Mouse (Mus musculus) embryonic facial prominence, embryonic 11.5 days (tissue): ENCODE results near the gene Gm3187. TPM values are rescaled to one million over a fixed set of nuclear protein-coding genes. Genes with fewer than 3 reads are reported as not detected.
"Not testable (repeated sequence)": the region's sequence is repeated elsewhere in the genome, so short reads cannot be mapped to it uniquely, and the experiment has no call there.

Experiments
- ATAC-seq: fragments of 200-750 bp; cut with Nextera tagmentation; replicated peaks from 2 replicates; pipeline ENCODE4 v1.8.0; 2017; ENCODE audit warnings: low read depth; ENCODE audit not compliant: insufficient number of reproducible peaks, low FRiP score, low TSS enrichment
- DNase-seq: peaks from one replicate; pipeline ENCODE4 v3.0.0-alpha.2; 2015; ENCODE audit warnings: low spot score
- H3K27ac ChIP-seq: fragments of 300-500 bp; sonication (generic); replicated peaks from 2 replicates; pipeline ENCODE4 v1.5.1; 2014; ENCODE audit warnings: mild to moderate bottlenecking, low read depth, low read length, control low read depth
- H3K27me3 ChIP-seq: fragments of 300-500 bp; sonication (generic); 2 replicates; pipeline ENCODE4 v1.6.1; 2014; ENCODE audit warnings: mild to moderate bottlenecking, low read length, moderate library complexity, mixed read lengths; ENCODE audit not compliant: control insufficient read depth, insufficient read depth
- H3K36me3 ChIP-seq: fragments of 300-500 bp; sonication (generic); replicated peaks from 2 replicates; pipeline ENCODE4 v1.6.1; 2014; ENCODE audit warnings: low read depth, mild to moderate bottlenecking, low read length, moderate library complexity, mixed read lengths; ENCODE audit not compliant: control insufficient read depth, insufficient read depth
- H3K4me1 ChIP-seq: fragments of 300-500 bp; sonication (generic); 2 replicates; pipeline ENCODE4 v1.6.1; 2014; ENCODE audit warnings: low read length, mixed read lengths; ENCODE audit not compliant: control insufficient read depth, insufficient read depth
- H3K4me2 ChIP-seq: fragments of 300-500 bp; sonication (generic); 2 replicates; pipeline ENCODE4 v1.6.1; 2014; ENCODE audit warnings: low read depth, mild to moderate bottlenecking, control low read depth, low read length, moderate library complexity
- H3K4me3 ChIP-seq: fragments of 300-500 bp; sonication (generic); 2 replicates; pipeline ENCODE4 v1.5.1; 2014; ENCODE audit warnings: low read depth, low read length, control low read depth
- H3K9ac ChIP-seq: fragments of 300-500 bp; sonication (generic); replicated peaks from 2 replicates; pipeline ENCODE4 v1.6.1; 2014; ENCODE audit warnings: mild to moderate bottlenecking, control low read depth, low read length
- H3K9me3 ChIP-seq: fragments of 300-500 bp; sonication (generic); replicated peaks from 2 replicates; pipeline ENCODE4 v1.6.1; 2016; ENCODE audit warnings: mild to moderate bottlenecking, low read length, inconsistent platforms, mixed read lengths; ENCODE audit not compliant: control insufficient read depth
- WGBS: fragments of 180-500 bp; shearing (Covaris S2); extraction: QIAGEN DNeasy Blood & Tissue Kit; methylation state at CpG from one replicate; pipeline ENCODE4 v1.1.7; 2014; 5-methylcytosine and 5-hydroxymethylcytosine counted together
- polyA plus RNA-seq: library from polyadenylated mRNA; unstranded; fragments of >200 nt; fragmentation: Nextera tagmentation; extraction: Ambion mirVana; gene quantifications from 2 replicates; pipeline ENCODE4 v1.2.1, GENCODE M21; 2014

The Gm3187 gene
- not detected in 2 replicates for polyA plus RNA-seq

- H3K36me3 ChIP-seq, H3K4me2 ChIP-seq, H3K4me3 ChIP-seq, ATAC-seq, H3K4me1 ChIP-seq, DNase-seq, H3K27me3 ChIP-seq, H3K9me3 ChIP-seq, H3K9ac ChIP-seq, H3K27ac ChIP-seq: not testable (repeated sequence)
- WGBS: 91% methylated on average over 4 of the region's 5 CpGs
Observed at GRCm38 (mm10) chr14:5483907-5484306, at the start of gene Gm3187. TSS of gene Gm3187 (plus strand) at chr14:5484207.

- not testable (repeated sequence) for H3K4me3 ChIP-seq, H3K4me1 ChIP-seq, H3K9ac ChIP-seq, H3K9me3 ChIP-seq, H3K36me3 ChIP-seq, H3K4me2 ChIP-seq, H3K27me3 ChIP-seq, H3K27ac ChIP-seq, ATAC-seq, DNase-seq
- WGBS: no CpG with 5 or more reads among the region's 3 CpGs
Observed at GRCm38 (mm10) chr14:5455367-5455766, 28.6 kb upstream of the Gm3187 start, which contains the start of gene Gm3194. TSS of gene Gm3194 (minus strand) at chr14:5455467.

- not testable (repeated sequence) for ATAC-seq
Observed at GRCm38 (mm10) chr14:5460469-5460868, 23.5 kb upstream of the Gm3187 start.

GRCm38 (mm10) chr14:5477730-5478129, 6.3 kb upstream of the Gm3187 start, which contains the start of gene Gm8246:
TSS of gene Gm8246 (minus strand) at chr14:5477830.
- H3K4me3 ChIP-seq, H3K27ac ChIP-seq, H3K36me3 ChIP-seq, H3K4me2 ChIP-seq, DNase-seq, H3K4me1 ChIP-seq, ATAC-seq, H3K9me3 ChIP-seq, H3K9ac ChIP-seq, H3K27me3 ChIP-seq: not testable (repeated sequence)
- WGBS: no CpG with 5 or more reads among the region's 3 CpGs

More at GRCm38 (mm10) chr14:5460469-5460868, 23.5 kb upstream of the Gm3187 start:
- not testable (repeated sequence) for H3K27me3 ChIP-seq, H3K9ac ChIP-seq, H3K4me1 ChIP-seq, H3K36me3 ChIP-seq, H3K4me3 ChIP-seq, H3K27ac ChIP-seq, H3K9me3 ChIP-seq, DNase-seq, H3K4me2 ChIP-seq
- WGBS: no CpG with 5 or more reads among the region's 19 CpGs

GRCm38 (mm10) chr14:5501374-5501773, 17.4 kb downstream of the Gm3187 start, which contains the start of gene Gm3488:
TSS of gene Gm3488 (plus strand) at chr14:5501674.
- not testable (repeated sequence) for ATAC-seq, H3K4me1 ChIP-seq, H3K4me3 ChIP-seq, H3K27me3 ChIP-seq, H3K4me2 ChIP-seq, H3K9ac ChIP-seq, DNase-seq, H3K27ac ChIP-seq, H3K9me3 ChIP-seq, H3K36me3 ChIP-seq
- no CpG with 5 or more reads among the region's 35 CpGs for WGBS

GRCm38 (mm10) chr14:5538196-5538595, 54.2 kb downstream of the Gm3187 start, which contains the start of gene Gm3532:
TSS of gene Gm3532 (plus strand) at chr14:5538496.
- not testable (repeated sequence) for DNase-seq, H3K9ac ChIP-seq, H3K4me3 ChIP-seq, H3K9me3 ChIP-seq, H3K4me1 ChIP-seq, H3K36me3 ChIP-seq, H3K27me3 ChIP-seq, ATAC-seq, H3K4me2 ChIP-seq, H3K27ac ChIP-seq
- no CpG with 5 or more reads among the region's 2 CpGs for WGBS

Other genes starting within 250 kb of the Gm3187 start
- gene Gm3526, start 223.6 kb upstream of the Gm3187 start, polyA plus RNA-seq: not detected in 2 replicates
- not detected in 2 replicates for gene Gm3542, start 149.3 kb upstream of the Gm3187 start, polyA plus RNA-seq
- gene Gm3500, start 95.2 kb upstream of the Gm3187 start, polyA plus RNA-seq: not detected in 2 replicates
- gene Gm3194, start 28.7 kb upstream of the Gm3187 start, polyA plus RNA-seq: 1.2 and 1.7 TPM in 2 replicates
- gene Gm8246, start 6.4 kb upstream of the Gm3187 start, polyA plus RNA-seq: not detected in 2 replicates
- 1.9 and 2.8 TPM in 2 replicates for gene Gm3488, start 17.5 kb downstream of the Gm3187 start, polyA plus RNA-seq
- gene Gm3532, start 54.3 kb downstream of the Gm3187 start, polyA plus RNA-seq: not detected in 2 replicates
- gene Gm8265, start 148.8 kb downstream of the Gm3187 start, polyA plus RNA-seq: not detected in 2 replicates
- gene Gm9603, start 203.2 kb downstream of the Gm3187 start, polyA plus RNA-seq: not detected in 2 replicates